10 mouse cellular contexts compared by ENCODE assay signal in genomic region chr10:25128455-25128863, GRCm38 (mm10).
A peak's percentile ranks its signal among the peaks of the same experiment; 100 is the strongest.
DNase-seq lines count a peak whose midpoint lies in the region; ATAC-seq and TF ChIP-seq lines count a peak whose summit lies in the region.
"Had no signal": no experiment of that assay in that cellular context is flagged by ENCODE, and none has a peak within 500 bp of the region (broad histone marks: within the 10 kb centered on the region; RNA-seq: fewer than 3 reads in every experiment).

No protein-coding gene starts in this region.

- no peaks in the 10 kb centered on the region for H3K4me1 ChIP-seq in heart, adult 2 months (ENCODE audit: control insufficient read depth, insufficient read depth, low read length)
- H3K4me1 ChIP-seq in lung, postnatal 0 days (ENCODE audit: insufficient read depth, low read depth, low read length) = no peaks in the 10 kb centered on the region
- H3K4me1 ChIP-seq in hindbrain, embryonic 14.5 days (replicated peaks; ENCODE audit: control insufficient read depth, insufficient read depth, low read length) = no peaks in the 10 kb centered on the region
- H3K4me1 ChIP-seq in hindbrain, embryonic 12.5 days = no peaks in the 10 kb centered on the region
- H3K4me1 ChIP-seq: forebrain, embryonic 10.5 days had no signal

- DNase-seq in 416B (ENCODE audit: low read depth) (peak; percentile 75), NIH3T3 (ENCODE audit: low read depth) (peak; percentile 57)
- DNase-seq in heart, adult 2 months = peak; percentile 30 to 63
- DNase-seq in lung, postnatal 0 days (ENCODE audit: low spot score) = peak; percentile 95
- DNase-seq in hindbrain, embryonic 14.5 days (ENCODE audit: low spot score) = no peak
- DNase-seq in testis, postnatal 10 days (ENCODE audit: low spot score) = no peak
- DNase-seq: cerebellum, adult 2 months had no signal

- peak overlapping the region; percentile 12; the same call in 1 of the 2 replicates for H3K4me2 ChIP-seq in lung, postnatal 0 days (replicated peaks; ENCODE audit: low read depth, low read length)
- no peak overlapping the region for H3K4me2 ChIP-seq in hindbrain, embryonic 14.5 days (replicated peaks)
- no peak overlapping the region for H3K4me2 ChIP-seq in hindbrain, embryonic 12.5 days (replicated peaks)

- H3K9me3 ChIP-seq in lung, postnatal 0 days (ENCODE audit: low read length) = no peaks in the 10 kb centered on the region
- H3K9me3 ChIP-seq in hindbrain, embryonic 14.5 days (ENCODE audit: control insufficient read depth, low read length) = no peaks in the 10 kb centered on the region
- no peaks in the 10 kb centered on the region for H3K9me3 ChIP-seq in hindbrain, embryonic 12.5 days (replicated peaks)
- H3K9me3 ChIP-seq: forebrain, embryonic 10.5 days had no signal

- no peak overlapping the region for H3K27ac ChIP-seq in heart, adult 2 months
- H3K27ac ChIP-seq in lung, postnatal 0 days (ENCODE audit: low read length) = peak overlapping the region; percentile 84
- H3K27ac ChIP-seq in hindbrain, embryonic 14.5 days = no peak overlapping the region
- H3K27ac ChIP-seq in hindbrain, embryonic 12.5 days = no peak overlapping the region
- H3K27ac ChIP-seq: forebrain, embryonic 10.5 days had no signal

- H3K4me3 ChIP-seq in heart, adult 2 months = no peak overlapping the region
- no peak overlapping the region; the same call in 1 of the 2 replicates for H3K4me3 ChIP-seq in lung, postnatal 0 days (ENCODE audit: low read depth, low read length)
- no peak overlapping the region for H3K4me3 ChIP-seq in hindbrain, embryonic 14.5 days (replicated peaks; ENCODE audit: low read length)
- no peak overlapping the region for H3K4me3 ChIP-seq in hindbrain, embryonic 12.5 days
- H3K4me3 ChIP-seq: forebrain, embryonic 10.5 days had no signal

- H3K36me3 ChIP-seq in heart, adult 2 months (ENCODE audit: control insufficient read depth, insufficient read depth, low read length) = no peaks in the 10 kb centered on the region
- H3K36me3 ChIP-seq in lung, postnatal 0 days (ENCODE audit: insufficient read depth, low read length) = no peaks in the 10 kb centered on the region
- no peaks in the 10 kb centered on the region for H3K36me3 ChIP-seq in hindbrain, embryonic 14.5 days (replicated peaks; ENCODE audit: control insufficient read depth, insufficient read depth)
- no peaks in the 10 kb centered on the region for H3K36me3 ChIP-seq in hindbrain, embryonic 12.5 days
- H3K36me3 ChIP-seq: forebrain, embryonic 10.5 days had no signal

- peak; percentile 87 for ATAC-seq in lung, postnatal 0 days
- ATAC-seq in hindbrain, embryonic 14.5 days (ENCODE audit: low FRiP score) = no peak
- ATAC-seq in hindbrain, embryonic 12.5 days (ENCODE audit: low FRiP score) = no peak
- no peak for ATAC-seq in cerebellum, adult (ENCODE audit: insufficient number of reproducible peaks, low FRiP score, low TSS enrichment)

- 69% methylated on average over 5 of the region's 5 CpGs for WGBS in heart, adult 2 months
- WGBS in lung, postnatal 0 days = 29% methylated on average over 5 of the region's 5 CpGs
- WGBS in hindbrain, embryonic 14.5 days = 86% methylated on average over 5 of the region's 5 CpGs
- WGBS in hindbrain, embryonic 12.5 days = 84% methylated on average over 5 of the region's 5 CpGs

- no peak for TF ChIP-seq CTCF in heart, adult 2 months (IDR thresholded peaks at IDR 0.05)
- TF ChIP-seq CTCF in lung, postnatal 0 days (IDR thresholded peaks at IDR 0.05) = no peak

- intact Hi-C loops in heart, adult 2 months (cut with DNase I) = no loop called here

- no peaks in the 10 kb centered on the region for H3K27me3 ChIP-seq in heart, adult 2 months (ENCODE audit: control insufficient read depth, insufficient read depth, low read length)
- no peaks in the 10 kb centered on the region for H3K27me3 ChIP-seq in lung, postnatal 0 days (replicated peaks; ENCODE audit: insufficient read depth, low read length)
- H3K27me3 ChIP-seq in hindbrain, embryonic 14.5 days (ENCODE audit: control insufficient read depth, insufficient read depth, low read length) = no peaks in the 10 kb centered on the region
- H3K27me3 ChIP-seq in hindbrain, embryonic 12.5 days = no peaks in the 10 kb centered on the region

- TF ChIP-seq POLR2A in heart, adult 2 months (IDR thresholded peaks at IDR 0.05; ENCODE audit: insufficient read depth, low read depth, low read length) = no peak

- H3K79me2 ChIP-seq in heart, adult 2 months (replicated peaks; ENCODE audit: control insufficient read depth, insufficient read depth, low read length) = no peaks in the 10 kb centered on the region

- H3K9ac ChIP-seq in heart, adult 2 months (ENCODE audit: low read depth, low read length) = no peak overlapping the region
- H3K9ac ChIP-seq in lung, postnatal 0 days (replicated peaks; ENCODE audit: low read depth) = no peak overlapping the region
- no peak overlapping the region for H3K9ac ChIP-seq in hindbrain, embryonic 14.5 days
- H3K9ac ChIP-seq in hindbrain, embryonic 12.5 days = no peak overlapping the region

- no peak for TF ChIP-seq EP300 in heart, adult 2 months (IDR thresholded peaks at IDR 0.05; ENCODE audit: insufficient read depth, low read depth, low read length)
- TF ChIP-seq EP300 in lung, postnatal 0 days (IDR thresholded peaks at IDR 0.05) = peak; percentile 97

Comparison
In these comparisons a context has a peak if more than half of its experiments do, and no peak if none do; other contexts are left out.
1. DNase-seq: peak in 416B (single experiment), NIH3T3 (single experiment), heart, adult 2 months (2 of 2) and lung, postnatal 0 days (single experiment); none in hindbrain, embryonic 14.5 days (single experiment) and testis, postnatal 10 days (single experiment).